8 mouse cellular contexts compared by ENCODE assay signal in genomic region chr6:56831697-56832406, GRCm38 (mm10). TPM values are rescaled to one million over a fixed set of nuclear protein-coding genes. Genes with fewer than 3 reads are reported as not detected.
DNase-seq lines count a peak whose midpoint lies in the region; TF ChIP-seq lines count a peak whose summit lies in the region.

Gene Fkbp9, plus strand, starts transcription at chr6:56832059.

- no peak for TF ChIP-seq CTCF in olfactory bulb, adult 2 months (IDR thresholded peaks at IDR 0.05; ENCODE audit: insufficient read depth, low read depth, low read length)

- no peak within 1 kb of the TSS for H3K27ac ChIP-seq in olfactory bulb, adult 2 months (ENCODE audit: insufficient read depth, low read depth, low read length)

- peak; percentile 96 for DNase-seq in NIH3T3 (ENCODE audit: low read depth)
- DNase-seq in cerebellum, adult 9-11 months: peak; percentile 6
- DNase-seq in forelimb bud, embryonic 11.5 days (ENCODE audit: low read depth, low spot score): peak; percentile 79
- peak; percentile 87 for DNase-seq in heart, postnatal 25 days (ENCODE audit: low spot score)
- DNase-seq in layer of hippocampus, adult 18-20 months (ENCODE audit: low spot score in 2 of 2): peak; percentile 31 to 38
- DNase-seq in lung, adult 18-20 months: peak; percentile 86 to 90
- peak; percentile 73 to 83 for DNase-seq in urinary bladder, adult 18-20 months (ENCODE audit: low spot score in 2 of 2)

- WGBS in olfactory bulb, adult 2 months: 2% methylated on average over 58 of the region's 58 CpGs

- peak within 1 kb of the TSS; percentile 82 for H3K4me3 ChIP-seq in olfactory bulb, adult 2 months (ENCODE audit: insufficient read depth, low read depth, low read length)

- 0 out of 2 replicates have a peak, but pooled peaks have one; percentile 24 for TF ChIP-seq POLR2A in olfactory bulb, adult 2 months (IDR thresholded peaks at IDR 0.05; ENCODE audit: insufficient read depth, low read depth, low read length)

- H3K4me1 ChIP-seq in olfactory bulb, adult 2 months (ENCODE audit: control insufficient read depth, insufficient read depth, low read length): no peaks in the 10 kb centered on the region

- intact Hi-C loops in heart, postnatal 25 days (cut with DNase I): loop anchor here (2.0 to 5.0 kb wide), 2 partner anchors 23 to 35 kb away; partner anchors contain the start of gene Kbtbd2

RNA-seq across cellular contexts. Expression of gene Fkbp9, which starts in this region (rescaled TPM):
- total RNA-seq in heart, postnatal 25 days (2021): 10 to 100 TPM; 77.3 to 84.5 TPM
- total RNA-seq in layer of hippocampus, adult 18-20 months (2021): 10 to 100 TPM; 30.2 to 30.5 TPM
- polyA plus RNA-seq in olfactory bulb, adult 2 months (2012; ENCODE audit: insufficient read depth, insufficient read length, low replicate concordance, missing spikeins): not detected in 2 replicates

Comparison
In these comparisons a context has a peak if more than half of its experiments do, and no peak if none do; other contexts are left out.
1. DNase-seq: peak in every context shown above with its lines; median percentile 96 in NIH3T3; 88 in lung, adult 18-20 months; 87 in heart, postnatal 25 days; 79 in forelimb bud, embryonic 11.5 days; 78 in urinary bladder, adult 18-20 months; 34 in layer of hippocampus, adult 18-20 months; 6 in cerebellum, adult 9-11 months.